Mouse (Mus musculus) left cerebral cortex, adult 18-20 months (tissue): ENCODE results near the gene Nlrp10. TPM values are rescaled to one million over a fixed set of nuclear protein-coding genes. Genes with fewer than 3 reads are reported as not detected.

Source experiments
- DNase-seq, 2 experiments: peaks; one replicate each; pipeline ENCODE4 v3.0.0; 2021 to 2022; ENCODE audit warnings: low spot score in 2 of 2, mixed read lengths in 1 of 2
- total RNA-seq, 2 experiments: library from RNA; stranded (reverse); gene quantifications; 2 replicates each; pipeline ENCODE4 v1.2.3; 2021

The Nlrp10 gene
- total RNA-seq, 2 experiments from 2014 or later: 0.44 to 0.52 TPM

GRCm38 (mm10) chr7:108903969-108904368, 26.0 kb downstream of the Nlrp10 start:
- DNase-seq: no peak

- DNase-seq: no peak
Observed at GRCm38 (mm10) chr7:108894320-108894719, 35.7 kb downstream of the Nlrp10 start, which contains the start of gene Olfr519. TSS of gene Olfr519 (minus strand) at chr7:108894420.

- DNase-seq: no peak
Observed at GRCm38 (mm10) chr7:108884906-108885305, 45.1 kb downstream of the Nlrp10 start, which contains the start of gene Olfr518. TSS of gene Olfr518 (minus strand) at chr7:108885006.

- DNase-seq: no peak
Observed at GRCm38 (mm10) chr7:108872279-108872678, 57.7 kb downstream of the Nlrp10 start, which contains the start of gene Olfr517. TSS of gene Olfr517 (minus strand) at chr7:108872379.

Other genes starting within 250 kb of the Nlrp10 start
- not detected for gene Olfr512, start 216.9 kb downstream of the Nlrp10 start, total RNA-seq
- gene Olfr513, start 179.2 kb downstream of the Nlrp10 start, total RNA-seq: not detected
- not detected for gene Olfr514, start 104.2 kb downstream of the Nlrp10 start, total RNA-seq
- gene Olfr516, start 79.6 kb downstream of the Nlrp10 start, total RNA-seq: not detected
- gene Olfr517, start 57.8 kb downstream of the Nlrp10 start, total RNA-seq: not detected
- gene Olfr518, start 45.2 kb downstream of the Nlrp10 start, total RNA-seq: not detected
- not detected for gene Olfr519, start 35.8 kb downstream of the Nlrp10 start, total RNA-seq
- gene Eif3f, start 4.2 kb upstream of the Nlrp10 start, total RNA-seq: 100 to 1,000 TPM in 1 of 2 experiments, 10 to 100 TPM in 1; 92.0 to 108 TPM
- gene Tub, start 20.2 kb upstream of the Nlrp10 start, total RNA-seq: 100 to 1,000 TPM; 128 to 137 TPM
- gene Ric3, start 153.2 kb upstream of the Nlrp10 start, total RNA-seq: 10 to 100 TPM; 61.5 to 65.4 TPM
- 10 to 100 TPM; 11.5 to 14.4 TPM for gene Lmo1, start 245.0 kb upstream of the Nlrp10 start, total RNA-seq